ENCODE assay signal across 8 mouse cellular contexts in genomic region chr7:30363344-30363738, GRCm38 (mm10). TPM values are rescaled to one million over a fixed set of nuclear protein-coding genes. Genes with fewer than 3 reads are reported as not detected.
DNase-seq lines count a peak whose midpoint lies in the region; ATAC-seq and TF ChIP-seq lines count a peak whose summit lies in the region.
"Had no signal": no experiment of that assay in that cellular context is flagged by ENCODE, and none has a peak within 500 bp of the region (broad histone marks: within the 10 kb centered on the region; RNA-seq: fewer than 3 reads in every experiment).

No protein-coding gene starts in this region.

- peak overlapping the region; percentile 73 for H3K4me3 ChIP-seq in kidney, postnatal 0 days (replicated peaks; ENCODE audit: low read depth, low read length)
- peak overlapping the region; percentile 83 for H3K4me3 ChIP-seq in forebrain, embryonic 12.5 days (replicated peaks)
- peak overlapping the region; percentile 81 for H3K4me3 ChIP-seq in limb, embryonic 10.5 days
- peak overlapping the region; percentile 67 for H3K4me3 ChIP-seq in neural tube, embryonic 15.5 days (replicated peaks)

- no peak for DNase-seq in kidney, postnatal 0 days (ENCODE audit: low spot score)
- no peak for DNase-seq in kidney, adult 9 months
- no peak for DNase-seq in limb, embryonic 10.5 days (ENCODE audit: low spot score)
- DNase-seq in gastrocnemius, postnatal 36 days, result no peak

- no peaks in the 10 kb centered on the region for H3K27me3 ChIP-seq in kidney, postnatal 0 days (ENCODE audit: insufficient read depth, low read length)
- peaks cover 22% of the 10 kb centered on the region for H3K27me3 ChIP-seq in forebrain, embryonic 12.5 days
- peaks cover 28% of the 10 kb centered on the region for H3K27me3 ChIP-seq in limb, embryonic 10.5 days (ENCODE audit: low read depth, poor library complexity, severe bottlenecking)
- H3K27me3 ChIP-seq in neural tube, embryonic 15.5 days (replicated peaks), result 0 out of 2 replicates have a peak, but pooled peaks cover 3% of the 10 kb centered on the region

- H3K36me3 ChIP-seq in kidney, postnatal 0 days (ENCODE audit: insufficient read depth, low read length), result no peaks in the 10 kb centered on the region
- H3K36me3 ChIP-seq in forebrain, embryonic 12.5 days (replicated peaks), result peaks cover 16% of the 10 kb centered on the region
- peaks cover 17% of the 10 kb centered on the region for H3K36me3 ChIP-seq in limb, embryonic 10.5 days
- peaks cover 3% of the 10 kb centered on the region; the same call in 1 of the 2 replicates for H3K36me3 ChIP-seq in neural tube, embryonic 15.5 days

- TF ChIP-seq CTCF in kidney, postnatal 0 days (IDR thresholded peaks at IDR 0.05; ENCODE audit: low read depth), result no peak

- intact Hi-C loops in gastrocnemius, postnatal 36 days (cut with DNase I), result no loop called here

- peak overlapping the region; percentile 88 for H3K9ac ChIP-seq in kidney, postnatal 0 days (ENCODE audit: low read depth, low read length)
- peak overlapping the region; percentile 93 for H3K9ac ChIP-seq in forebrain, embryonic 12.5 days
- H3K9ac ChIP-seq in neural tube, embryonic 15.5 days (replicated peaks), result peak overlapping the region; percentile 79

- no peak for ATAC-seq in kidney, postnatal 0 days (replicated peaks; ENCODE audit: low FRiP score, low read depth)
- ATAC-seq in forebrain, embryonic 12.5 days (ENCODE audit: low FRiP score), result 0 out of 2 replicates have a peak, but pooled peaks have one; percentile 22
- peak; percentile 42; the same call in 1 of the 2 replicates for ATAC-seq in neural tube, embryonic 15.5 days (ENCODE audit: low FRiP score)
- no peak for ATAC-seq in activated CD4-positive, CD25-positive, alpha-beta regulatory T cell, adult 4 months

- peak overlapping the region; percentile 88 for H3K4me2 ChIP-seq in kidney, postnatal 0 days (ENCODE audit: low read length)
- H3K4me2 ChIP-seq in forebrain, embryonic 12.5 days, result peak overlapping the region; percentile 87
- H3K4me2 ChIP-seq in neural tube, embryonic 15.5 days, result peak overlapping the region; percentile 82

- no peak overlapping the region for H3K27ac ChIP-seq in kidney, postnatal 0 days
- H3K27ac ChIP-seq in forebrain, embryonic 12.5 days, result no peak overlapping the region
- peak overlapping the region; percentile 87; the same call in 1 of the 2 replicates for H3K27ac ChIP-seq in limb, embryonic 10.5 days
- peak overlapping the region; percentile 34; the same call in 1 of the 2 replicates for H3K27ac ChIP-seq in neural tube, embryonic 15.5 days (replicated peaks)

- peaks cover 28% of the 10 kb centered on the region for H3K4me1 ChIP-seq in kidney, postnatal 0 days (replicated peaks; ENCODE audit: insufficient read depth, low read length)
- H3K4me1 ChIP-seq in forebrain, embryonic 12.5 days, result peaks cover 47% of the 10 kb centered on the region
- peaks cover 46% of the 10 kb centered on the region for H3K4me1 ChIP-seq in limb, embryonic 10.5 days
- H3K4me1 ChIP-seq in neural tube, embryonic 15.5 days, result peaks cover 60% of the 10 kb centered on the region

- WGBS in kidney, postnatal 0 days, result 66% methylated on average over 6 of the region's 6 CpGs
- 69% methylated on average over 6 of the region's 6 CpGs for WGBS in forebrain, embryonic 12.5 days
- WGBS in limb, embryonic 10.5 days, result 69% methylated on average over 6 of the region's 6 CpGs
- WGBS in neural tube, embryonic 15.5 days, result 67% methylated on average over 6 of the region's 6 CpGs

- no peaks in the 10 kb centered on the region for H3K9me3 ChIP-seq in kidney, postnatal 0 days (replicated peaks; ENCODE audit: low read length)
- H3K9me3 ChIP-seq in forebrain, embryonic 12.5 days, result no peaks in the 10 kb centered on the region; the same call in 1 of the 2 replicates
- no peaks in the 10 kb centered on the region for H3K9me3 ChIP-seq in limb, embryonic 10.5 days (replicated peaks)
- no peaks in the 10 kb centered on the region for H3K9me3 ChIP-seq in neural tube, embryonic 15.5 days (replicated peaks)

RNA-seq across cellular contexts. Expression of gene Lrfn3, which starts 0.8 kb away (rescaled TPM):
- polyA plus RNA-seq in kidney, postnatal 0 days (2015; fragmentation: Nextera tagmentation; extraction: Ambion mirVana), result 9.3 and 9.5 TPM in 2 replicates
- 7.3 and 8.1 TPM in 2 replicates for polyA plus RNA-seq in forebrain, embryonic 12.5 days (2016; fragmentation: Nextera tagmentation; extraction: Ambion mirVana)
- polyA plus RNA-seq in limb, embryonic 10.5 days (2016; fragmentation: Nextera tagmentation; extraction: Ambion mirVana), result 4.0 and 4.2 TPM in 2 replicates
- 13.5 and 15.7 TPM in 2 replicates for polyA plus RNA-seq in neural tube, embryonic 15.5 days (2015; fragmentation: Nextera tagmentation; extraction: Ambion mirVana)
- polyA plus RNA-seq in activated CD4-positive, CD25-positive, alpha-beta regulatory T cell, adult 4 months (2017; shearing (Covaris generic)), result not detected
- 1 to 10 TPM; 2.9 to 3.2 TPM for total RNA-seq in gastrocnemius, postnatal 36 days (2021)

RNA-seq across cellular contexts. Expression of gene Sdhaf1, which starts 39.6 kb away (rescaled TPM):
- 32.0 and 35.1 TPM in 2 replicates for polyA plus RNA-seq in kidney, postnatal 0 days (2015; fragmentation: Nextera tagmentation; extraction: Ambion mirVana)
- 22.0 and 23.8 TPM in 2 replicates for polyA plus RNA-seq in forebrain, embryonic 12.5 days (2016; fragmentation: Nextera tagmentation; extraction: Ambion mirVana)
- 18.3 and 18.4 TPM in 2 replicates for polyA plus RNA-seq in limb, embryonic 10.5 days (2016; fragmentation: Nextera tagmentation; extraction: Ambion mirVana)
- polyA plus RNA-seq in neural tube, embryonic 15.5 days (2015; fragmentation: Nextera tagmentation; extraction: Ambion mirVana), result 16.0 and 16.7 TPM in 2 replicates
- 1 to 10 TPM; 4.2 to 8.5 TPM for polyA plus RNA-seq in activated CD4-positive, CD25-positive, alpha-beta regulatory T cell, adult 4 months (2017; shearing (Covaris generic))
- 1 to 10 TPM; 6.9 to 7.3 TPM for total RNA-seq in gastrocnemius, postnatal 36 days (2021)

RNA-seq across cellular contexts. Expression of gene E130208F15Rik, which starts 41.8 kb away (rescaled TPM):
- not detected in 2 replicates for polyA plus RNA-seq in kidney, postnatal 0 days (2015; fragmentation: Nextera tagmentation; extraction: Ambion mirVana)
- 2.0 TPM in 1 of 2 replicates, not detected in the other for polyA plus RNA-seq in forebrain, embryonic 12.5 days (2016; fragmentation: Nextera tagmentation; extraction: Ambion mirVana)
- 2.1 and 4.2 TPM in 2 replicates for polyA plus RNA-seq in limb, embryonic 10.5 days (2016; fragmentation: Nextera tagmentation; extraction: Ambion mirVana)
- polyA plus RNA-seq in neural tube, embryonic 15.5 days (2015; fragmentation: Nextera tagmentation; extraction: Ambion mirVana), result not detected in 2 replicates
- not detected for polyA plus RNA-seq in activated CD4-positive, CD25-positive, alpha-beta regulatory T cell, adult 4 months (2017; shearing (Covaris generic))
- total RNA-seq in gastrocnemius, postnatal 36 days (2021), result under 1 TPM; 0.48 to 0.72 TPM
- polyA plus RNA-seq: erythroblast, embryonic 14.5 days had no signal

RNA-seq across cellular contexts. Expression of gene Syne4, which starts 48.7 kb away (rescaled TPM):
- 79.0 and 88.4 TPM in 2 replicates for polyA plus RNA-seq in kidney, postnatal 0 days (2015; fragmentation: Nextera tagmentation; extraction: Ambion mirVana)
- polyA plus RNA-seq in forebrain, embryonic 12.5 days (2016; fragmentation: Nextera tagmentation; extraction: Ambion mirVana), result 21.8 and 23.5 TPM in 2 replicates
- 52.9 and 92.3 TPM in 2 replicates for polyA plus RNA-seq in limb, embryonic 10.5 days (2016; fragmentation: Nextera tagmentation; extraction: Ambion mirVana)
- polyA plus RNA-seq in neural tube, embryonic 15.5 days (2015; fragmentation: Nextera tagmentation; extraction: Ambion mirVana), result 18.9 and 24.7 TPM in 2 replicates
- 1 to 10 TPM; 2.9 to 6.4 TPM for polyA plus RNA-seq in activated CD4-positive, CD25-positive, alpha-beta regulatory T cell, adult 4 months (2017; shearing (Covaris generic))
- 1 to 10 TPM in 1 of 2 experiments, not detected in 1; 1.9 TPM for total RNA-seq in gastrocnemius, postnatal 36 days (2021)

RNA-seq across cellular contexts. Expression of gene Tyrobp, which starts 50.2 kb away (rescaled TPM):
- 41.9 and 47.3 TPM in 2 replicates for polyA plus RNA-seq in kidney, postnatal 0 days (2015; fragmentation: Nextera tagmentation; extraction: Ambion mirVana)
- 11.3 and 11.7 TPM in 2 replicates for polyA plus RNA-seq in forebrain, embryonic 12.5 days (2016; fragmentation: Nextera tagmentation; extraction: Ambion mirVana)
- polyA plus RNA-seq in limb, embryonic 10.5 days (2016; fragmentation: Nextera tagmentation; extraction: Ambion mirVana), result 7.6 and 8.6 TPM in 2 replicates
- 38.6 and 50.0 TPM in 2 replicates for polyA plus RNA-seq in neural tube, embryonic 15.5 days (2015; fragmentation: Nextera tagmentation; extraction: Ambion mirVana)
- 1 to 10 TPM in 1 of 2 experiments, not detected in 1; 8.1 TPM for polyA plus RNA-seq in activated CD4-positive, CD25-positive, alpha-beta regulatory T cell, adult 4 months (2017; shearing (Covaris generic))
- total RNA-seq in gastrocnemius, postnatal 36 days (2021), result 1 to 10 TPM; 2.9 to 5.7 TPM

Comparison
In these comparisons a context has a peak if more than half of its experiments do, and no peak if none do; other contexts are left out.
1. ATAC-seq: peak in forebrain, embryonic 12.5 days (single experiment) and neural tube, embryonic 15.5 days (single experiment); none in kidney, postnatal 0 days (single experiment) and activated CD4-positive, CD25-positive, alpha-beta regulatory T cell, adult 4 months (single experiment).
2. H3K27ac ChIP-seq: peak in limb, embryonic 10.5 days (single experiment) and neural tube, embryonic 15.5 days (single experiment); none in kidney, postnatal 0 days (single experiment) and forebrain, embryonic 12.5 days (single experiment).
3. Peak in every context shown above with its lines, with median percentiles within 50 percentile points of each other: H3K4me2 ChIP-seq, H3K4me3 ChIP-seq and H3K9ac ChIP-seq.